Mouse (Mus musculus): ENCODE results near the gene Slc4a8. TPM values are rescaled to one million over a fixed set of nuclear protein-coding genes. Genes with fewer than 3 reads are reported as not detected.

The Slc4a8 gene
- 10 to 100 TPM; 10.2 to 17.3 TPM for total RNA-seq (2023)

GRCm38 (mm10) chr15:100761419-100762185, at the start of gene Slc4a8:
Gene Slc4a8, plus strand, starts transcription at chr15:100761747.

GRCm38 (mm10) chr15:100729281-100729985, 32.1 kb upstream of the Slc4a8 start, which contains the start of gene Galnt6:
Gene Galnt6, minus strand, starts transcription at chr15:100729376.

GRCm38 (mm10) chr15:100869558-100869957, 108.0 kb downstream of the Slc4a8 start, which contains the start of gene Scn8a:
Gene Scn8a, plus strand, starts transcription at chr15:100869858.

Other genes starting within 250 kb of the Slc4a8 start
- gene Tfcp2, start 209.7 kb upstream of the Slc4a8 start, total RNA-seq (2023) = 10 to 100 TPM in 1 of 2 experiments, 1 to 10 TPM in 1; 8.3 to 11.7 TPM
- 10 to 100 TPM; 74.9 to 78.3 TPM for gene Pou6f1, start 161.8 kb upstream of the Slc4a8 start, total RNA-seq (2023)
- 100 to 1,000 TPM; 545 to 575 TPM for gene Dazap2, start 146.4 kb upstream of the Slc4a8 start, total RNA-seq (2023)
- gene Smagp, start 124.8 kb upstream of the Slc4a8 start, total RNA-seq (2023) = 10 to 100 TPM; 13.0 to 17.7 TPM
- 100 to 1,000 TPM; 193 to 209 TPM for gene Bin2, start 92.2 kb upstream of the Slc4a8 start, total RNA-seq (2023)
- gene Cela1, start 73.8 kb upstream of the Slc4a8 start, total RNA-seq (2023) = 1 to 10 TPM in 1 of 2 experiments, not detected in 1; 1.1 TPM
- 10 to 100 TPM; 30.1 to 30.2 TPM for gene Galnt6, start 32.4 kb upstream of the Slc4a8 start, total RNA-seq (2023)
- 1 to 10 TPM; 1.4 to 3.0 TPM for gene Scn8a, start 108.1 kb downstream of the Slc4a8 start, total RNA-seq (2023)